Mouse (Mus musculus): ENCODE measurements around the gene Mrps2. TPM values are rescaled to one million over a fixed set of nuclear protein-coding genes. Genes with fewer than 3 reads are reported as not detected.
A peak's percentile ranks its signal among the peaks of the same experiment; 100 is the strongest.
"Not testable (repeated sequence)": the region's sequence is repeated elsewhere in the genome, so short reads cannot be mapped to it uniquely, and the experiment has no call there.

The Mrps2 gene
- polyA plus RNA-seq, 1 experiment from 2014 or later: 66.4 TPM

- peak within 1 kb of the TSS; percentile 47; the same call in 1 of the 2 replicates for H3K9ac ChIP-seq (ENCODE audit: low read depth, low read length)
- no peaks in the 10 kb centered on the region for H3K27me3 ChIP-seq (ENCODE audit: control insufficient read depth, insufficient read depth, low read length)
- peak within 1 kb of the TSS; percentile 38 for H3K4me2 ChIP-seq (replicated peaks; ENCODE audit: low read depth, low read length)
- peaks cover 6% of the 10 kb centered on the region; the same call in 1 of the 2 replicates for H3K36me3 ChIP-seq (ENCODE audit: control insufficient read depth, insufficient read depth, low read length)
- WGBS: 7% methylated on average over 25 of the region's 25 CpGs
- peaks cover 10% of the 10 kb centered on the region; the same call in 1 of the 2 replicates for H3K4me1 ChIP-seq (replicated peaks; ENCODE audit: control insufficient read depth, insufficient read depth, low read length)
- H3K4me3 ChIP-seq (ENCODE audit: low read depth, low read length): peak within 1 kb of the TSS; percentile 14; the same call in 1 of the 2 replicates
- DNase-seq (ENCODE audit: low spot score) (peak; percentile 79), ATAC-seq (ENCODE audit: low FRiP score) (peak; percentile 73)
- no peaks in the 10 kb centered on the region for H3K9me3 ChIP-seq (ENCODE audit: control insufficient read depth, low read length)
- no peak within 1 kb of the TSS for H3K27ac ChIP-seq (ENCODE audit: low read depth, low read length)
Observed at GRCm38 (mm10) chr2:28465836-28466518, 1.9 kb upstream of the Mrps2 start, which contains the start of gene 1700007K13Rik. 1700007K13Rik (minus strand) TSS chr2:28466332.

GRCm38 (mm10) chr2:28468486-28469225 is 790 bp downstream of the Mrps2 start:
- ATAC-seq (ENCODE audit: low FRiP score): no peak
- Histone ChIP-seq H3K4me2 (replicated peaks; ENCODE audit: low read depth, low read length) (peak overlapping the region; percentile 72), H3K9ac (ENCODE audit: low read depth, low read length) (peak overlapping the region; percentile 98), H3K4me3 (ENCODE audit: low read depth, low read length) (peak overlapping the region; percentile 97), H3K9me3 (ENCODE audit: control insufficient read depth, low read length) (no peaks in the 10 kb centered on the region), H3K27me3 (ENCODE audit: control insufficient read depth, insufficient read depth, low read length) (no peaks in the 10 kb centered on the region), H3K36me3 (ENCODE audit: control insufficient read depth, insufficient read depth, low read length) (peaks cover 8% of the 10 kb centered on the region), H3K4me1 (replicated peaks; ENCODE audit: control insufficient read depth, insufficient read depth, low read length) (peaks cover 10% of the 10 kb centered on the region; the same call in 1 of the 2 replicates), H3K27ac (ENCODE audit: low read depth, low read length) (no peak overlapping the region)
- 58% methylated on average over 18 of the region's 18 CpGs for WGBS
- peak; percentile 41 for DNase-seq (ENCODE audit: low spot score)

- Histone ChIP-seq H3K4me1 (replicated peaks; ENCODE audit: control insufficient read depth, insufficient read depth, low read length) (peaks cover 10% of the 10 kb centered on the region; the same call in 1 of the 2 replicates), H3K36me3 (ENCODE audit: control insufficient read depth, insufficient read depth, low read length) (peaks cover 8% of the 10 kb centered on the region), H3K27ac (ENCODE audit: low read depth, low read length) (no peak overlapping the region), H3K27me3 (ENCODE audit: control insufficient read depth, insufficient read depth, low read length) (no peaks in the 10 kb centered on the region), H3K9ac (ENCODE audit: low read depth, low read length) (no peak overlapping the region), H3K4me2 (replicated peaks; ENCODE audit: low read depth, low read length) (no peak overlapping the region), H3K4me3 (ENCODE audit: low read depth, low read length) (no peak overlapping the region), H3K9me3 (ENCODE audit: control insufficient read depth, low read length) (no peaks in the 10 kb centered on the region)
- over 99% methylated on average over 14 of the region's 14 CpGs for WGBS
- ATAC-seq (ENCODE audit: low FRiP score) (no peak), DNase-seq (ENCODE audit: low spot score) (no peak)
Observed at GRCm38 (mm10) chr2:28469461-28469860, 1.6 kb downstream of the Mrps2 start.

GRCm38 (mm10) chr2:28470591-28470990 is 2.7 kb downstream of the Mrps2 start:
- Histone ChIP-seq H3K4me2 (replicated peaks; ENCODE audit: low read depth, low read length) (no peak overlapping the region), H3K27me3 (ENCODE audit: control insufficient read depth, insufficient read depth, low read length) (no peaks in the 10 kb centered on the region), H3K36me3 (ENCODE audit: control insufficient read depth, insufficient read depth, low read length) (peaks cover 8% of the 10 kb centered on the region), H3K27ac (ENCODE audit: low read depth, low read length) (no peak overlapping the region), H3K4me1 (replicated peaks; ENCODE audit: control insufficient read depth, insufficient read depth, low read length) (peaks cover 10% of the 10 kb centered on the region; the same call in 1 of the 2 replicates), H3K4me3 (ENCODE audit: low read depth, low read length) (no peak overlapping the region), H3K9me3 (ENCODE audit: control insufficient read depth, low read length) (no peaks in the 10 kb centered on the region), H3K9ac (ENCODE audit: low read depth, low read length) (no peak overlapping the region)
- WGBS: 92% methylated on average over 2 of the region's 2 CpGs
- no peak for DNase-seq (ENCODE audit: low spot score)
- no peak for ATAC-seq (ENCODE audit: low FRiP score)

GRCm38 (mm10) chr2:28472011-28472410 is 4.1 kb downstream of the Mrps2 start:
- H3K27ac ChIP-seq (ENCODE audit: low read depth, low read length); H3K4me2 ChIP-seq (replicated peaks; ENCODE audit: low read depth, low read length); ATAC-seq (ENCODE audit: low FRiP score); DNase-seq (ENCODE audit: low spot score); H3K4me1 ChIP-seq (replicated peaks; ENCODE audit: control insufficient read depth, insufficient read depth, low read length); H3K4me3 ChIP-seq (ENCODE audit: low read depth, low read length); H3K9me3 ChIP-seq (ENCODE audit: control insufficient read depth, low read length); H3K9ac ChIP-seq (ENCODE audit: low read depth, low read length); H3K36me3 ChIP-seq (ENCODE audit: control insufficient read depth, insufficient read depth, low read length); H3K27me3 ChIP-seq (ENCODE audit: control insufficient read depth, insufficient read depth, low read length): not testable (repeated sequence)
- WGBS: 94% methylated on average over 8 of the region's 8 CpGs

GRCm38 (mm10) chr2:28477993-28478392 is 10.1 kb downstream of the Mrps2 start:
- H3K9me3 ChIP-seq (ENCODE audit: control insufficient read depth, low read length); H3K4me3 ChIP-seq (ENCODE audit: low read depth, low read length); DNase-seq (ENCODE audit: low spot score); H3K4me2 ChIP-seq (replicated peaks; ENCODE audit: low read depth, low read length); H3K27ac ChIP-seq (ENCODE audit: low read depth, low read length); H3K36me3 ChIP-seq (ENCODE audit: control insufficient read depth, insufficient read depth, low read length); H3K4me1 ChIP-seq (replicated peaks; ENCODE audit: control insufficient read depth, insufficient read depth, low read length); H3K9ac ChIP-seq (ENCODE audit: low read depth, low read length); ATAC-seq (ENCODE audit: low FRiP score); H3K27me3 ChIP-seq (ENCODE audit: control insufficient read depth, insufficient read depth, low read length): not testable (repeated sequence)
- WGBS: 90% methylated on average over 5 of the region's 5 CpGs

- no peaks in the 10 kb centered on the region for H3K27me3 ChIP-seq (ENCODE audit: control insufficient read depth, insufficient read depth, low read length)
- DNase-seq (ENCODE audit: low spot score): no peak
Observed at GRCm38 (mm10) chr2:28479208-28480204, 11.6 kb downstream of the Mrps2 start.

GRCm38 (mm10) chr2:28483861-28484260 is 16.0 kb downstream of the Mrps2 start:
- H3K9ac ChIP-seq (ENCODE audit: low read depth, low read length): no peak overlapping the region
- H3K4me1 ChIP-seq (replicated peaks; ENCODE audit: control insufficient read depth, insufficient read depth, low read length): no peaks in the 10 kb centered on the region
- DNase-seq (ENCODE audit: low spot score): no peak
- no peak overlapping the region for H3K27ac ChIP-seq (ENCODE audit: low read depth, low read length)
- no peaks in the 10 kb centered on the region for H3K9me3 ChIP-seq (ENCODE audit: control insufficient read depth, low read length)
- ATAC-seq (ENCODE audit: low FRiP score): no peak
- H3K27me3 ChIP-seq (ENCODE audit: control insufficient read depth, insufficient read depth, low read length): no peaks in the 10 kb centered on the region
- no peak overlapping the region for H3K4me3 ChIP-seq (ENCODE audit: low read depth, low read length)
- no peak overlapping the region for H3K4me2 ChIP-seq (replicated peaks; ENCODE audit: low read depth, low read length)
- WGBS: 70% methylated on average over 2 of the region's 2 CpGs
- no peaks in the 10 kb centered on the region for H3K36me3 ChIP-seq (ENCODE audit: control insufficient read depth, insufficient read depth, low read length)

More at GRCm38 (mm10) chr2:28479208-28480204, 11.6 kb downstream of the Mrps2 start:
- WGBS: 81% methylated on average over 20 of the region's 20 CpGs
- no peak overlapping the region for H3K4me2 ChIP-seq (replicated peaks; ENCODE audit: low read depth, low read length)
- no peak overlapping the region for H3K4me3 ChIP-seq (ENCODE audit: low read depth, low read length)
- H3K9me3 ChIP-seq (ENCODE audit: control insufficient read depth, low read length): no peaks in the 10 kb centered on the region
- no peaks in the 10 kb centered on the region for H3K36me3 ChIP-seq (ENCODE audit: control insufficient read depth, insufficient read depth, low read length)
- no peak for ATAC-seq (ENCODE audit: low FRiP score)
- no peaks in the 10 kb centered on the region for H3K4me1 ChIP-seq (replicated peaks; ENCODE audit: control insufficient read depth, insufficient read depth, low read length)
- no peak overlapping the region for H3K27ac ChIP-seq (ENCODE audit: low read depth, low read length)
- H3K9ac ChIP-seq (ENCODE audit: low read depth, low read length): no peak overlapping the region
